Mouse (Mus musculus): ENCODE data around the gene Kdm2a. TPM values are rescaled to one million over a fixed set of nuclear protein-coding genes. Genes with fewer than 3 reads are reported as not detected.

Kdm2a gene
- total and polyA plus RNA-seq, 3 experiments: 20.3 to 55.9 TPM; not detected in 1

DNA sequence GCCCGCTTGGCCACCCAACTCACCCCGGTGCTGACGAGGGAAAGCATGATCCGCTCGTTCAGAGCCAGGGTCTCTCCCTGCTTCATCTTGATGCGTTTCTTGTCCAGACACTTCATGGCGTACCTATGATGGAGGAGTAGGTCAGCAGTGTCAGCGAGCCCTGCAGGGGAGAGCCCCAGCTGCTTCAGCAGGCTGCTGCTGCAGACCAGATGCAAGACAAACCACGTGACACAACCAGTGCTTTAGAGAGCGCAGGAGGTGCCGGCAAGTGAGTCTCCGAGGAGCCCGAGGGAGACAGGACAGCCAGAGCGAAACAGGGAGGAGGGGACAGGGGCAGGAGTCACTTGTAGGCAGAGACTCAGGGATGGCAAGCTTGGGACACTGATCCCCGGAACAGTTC lies 107.3 kb downstream of the Kdm2a start:
- Histone ChIP-seq H3K79me2 (ENCODE audit: control insufficient read depth, insufficient read depth, low read length, poor library complexity) (peaks cover 7% of the 10 kb centered on the region), H3K36me3 (ENCODE audit: control insufficient read depth in 1 of 2, insufficient read depth in 2 of 2, low read length in 2 of 2) (peaks cover 8% of the 10 kb centered on the region in 2 experiments), H3K27me3 (ENCODE audit: control insufficient read depth in 1 of 2, insufficient read depth in 2 of 2, low read length in 2 of 2) (no peaks in the 10 kb centered on the region), H3K9me3 (replicated peaks; ENCODE audit: insufficient read depth, low read length) (no peaks in the 10 kb centered on the region), H3K4me1 (ENCODE audit: control insufficient read depth in 1 of 2, insufficient read depth in 2 of 2, low read length in 2 of 2) (peaks cover 8 to 14% of the 10 kb centered on the region in 2 experiments), H3K9ac (ENCODE audit: control insufficient read depth, low read depth, low read length, poor library complexity, severe bottlenecking) (no peak overlapping the region), H3K4me3 (ENCODE audit: control insufficient read depth in 1 of 2, insufficient read depth in 1 of 2, low read depth in 2 of 2, low read length in 2 of 2) (no peak overlapping the region), H3K27ac (ENCODE audit: control insufficient read depth, low read depth, low read length) (no peak overlapping the region)
- TF ChIP-seq SMC3 (IDR thresholded peaks at IDR 0.05; ENCODE audit: low read depth, low read length) (no peak), MAFK (IDR thresholded peaks at IDR 0.05; ENCODE audit: borderline replicate concordance, low read depth, low read length) (no peak), ZNF384 (IDR thresholded peaks at IDR 0.05; ENCODE audit: low read depth, low read length) (no peak), MXI1 (IDR thresholded peaks at IDR 0.05; ENCODE audit: low read depth, low read length) (no peak), RCOR1 (IDR thresholded peaks at IDR 0.05; ENCODE audit: low read depth, low read length) (no peak), CTCF (IDR thresholded peaks at IDR 0.05 in 2 of 3, conservative IDR thresholded peaks at IDR 0.05 in 1 of 3; ENCODE audit: control insufficient read depth in 1 of 3, insufficient read depth in 1 of 3, low read depth in 2 of 3, low read length in 3 of 3, poor library complexity in 1 of 3, severe bottlenecking in 1 of 3) (no peak), NRF1 (IDR thresholded peaks at IDR 0.05; ENCODE audit: insufficient read depth, low read depth, low read length, poor library complexity, severe bottlenecking) (no peak), SIN3A (IDR thresholded peaks at IDR 0.05; ENCODE audit: low read length) (no peak), MAZ (IDR thresholded peaks at IDR 0.05; ENCODE audit: low read depth, low read length) (no peak), TAL1 (IDR thresholded peaks at IDR 0.05; ENCODE audit: low read length) (no peak), RAD21 (IDR thresholded peaks at IDR 0.05; ENCODE audit: low read depth, low read length) (no peak)
- DNase-seq (ENCODE audit: low read depth, low spot score): no peak

DNA sequence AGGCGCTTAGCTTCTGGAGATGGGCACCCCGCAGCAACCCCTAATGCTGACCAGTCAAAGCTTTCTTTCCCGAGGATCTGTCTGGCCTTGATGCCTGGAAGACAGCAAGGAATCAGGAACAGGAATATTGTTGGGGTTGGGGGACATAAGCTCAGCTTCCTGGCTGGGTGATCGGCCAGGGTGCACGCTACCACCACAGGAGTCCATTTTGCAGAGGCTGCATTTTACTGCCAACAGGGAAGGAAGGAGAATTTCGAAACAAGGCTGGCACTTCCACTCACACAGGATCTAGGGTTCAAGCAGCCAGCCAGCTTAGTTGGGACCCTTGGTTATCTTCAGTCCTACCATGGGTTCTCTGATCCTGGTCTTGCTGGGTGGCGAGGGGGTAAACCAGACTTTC lies 114.4 kb downstream of the Kdm2a start:
- H3K36me3 ChIP-seq (ENCODE audit: control insufficient read depth in 1 of 2, insufficient read depth in 2 of 2, low read length in 2 of 2): peaks cover 0 to 3% of the 10 kb centered on the region in 2 experiments; a peak in 2 of 4 replicates
- no peak for DNase-seq (ENCODE audit: low read depth, low spot score)

More for the DNA sequence above, 114.4 kb downstream of the Kdm2a start:
- Histone ChIP-seq H3K4me3 (ENCODE audit: control insufficient read depth in 1 of 2, insufficient read depth in 1 of 2, low read depth in 2 of 2, low read length in 2 of 2) (peak overlapping the region in 1 of 2 experiments; percentile 19; a peak in 1 of 4 replicates), H3K27me3 (ENCODE audit: control insufficient read depth in 1 of 2, insufficient read depth in 2 of 2, low read length in 2 of 2) (no peaks in the 10 kb centered on the region), H3K79me2 (ENCODE audit: control insufficient read depth, insufficient read depth, low read length, poor library complexity) (no peaks in the 10 kb centered on the region), H3K9ac (ENCODE audit: control insufficient read depth, low read depth, low read length, poor library complexity, severe bottlenecking) (no peak overlapping the region), H3K9me3 (replicated peaks; ENCODE audit: insufficient read depth, low read length) (no peaks in the 10 kb centered on the region), H3K27ac (ENCODE audit: control insufficient read depth, low read depth, low read length) (no peak overlapping the region), H3K4me1 (ENCODE audit: control insufficient read depth in 1 of 2, insufficient read depth in 2 of 2, low read length in 2 of 2) (peaks cover 0 to 4% of the 10 kb centered on the region in 2 experiments; a peak in 2 of 4 replicates)
- no peak for TF ChIP-seq MEF2A (IDR thresholded peaks at IDR 0.05; ENCODE audit: extremely low read depth, insufficient replicate concordance, low read depth, low read length, poor library complexity, severe bottlenecking)
- TF ChIP-seq USF2 (IDR thresholded peaks at IDR 0.05; ENCODE audit: borderline replicate concordance in 1 of 2, insufficient read depth in 1 of 2, low read depth in 1 of 2, low read length in 2 of 2): no peak
- TF ChIP-seq NRF1 (IDR thresholded peaks at IDR 0.05; ENCODE audit: insufficient read depth, low read depth, low read length, poor library complexity, severe bottlenecking): no peak
- TF ChIP-seq ELF1 (IDR thresholded peaks at IDR 0.05; ENCODE audit: low read depth, low read length): no peak
- no peak for TF ChIP-seq SMC3 (IDR thresholded peaks at IDR 0.05; ENCODE audit: low read depth, low read length)
- no peak for TF ChIP-seq HCFC1 (IDR thresholded peaks at IDR 0.05; ENCODE audit: low read depth, low read length)
- TF ChIP-seq EP300 (IDR thresholded peaks at IDR 0.05; ENCODE audit: low read depth in 1 of 2, low read length in 2 of 2): no peak
- TF ChIP-seq GATA1 (IDR thresholded peaks at IDR 0.05; ENCODE audit: low read depth, low read length): no peak
- no peak for TF ChIP-seq UBTF (IDR thresholded peaks at IDR 0.05; ENCODE audit: borderline replicate concordance, insufficient read depth, low read depth, low read length)
- no peak; the same call in none of the 2 replicates for TF ChIP-seq POLR2AphosphoS2 (IDR thresholded peaks at IDR 0.05; ENCODE audit: low read length)
- no peak for TF ChIP-seq RCOR1 (IDR thresholded peaks at IDR 0.05; ENCODE audit: low read depth, low read length)
- no peak for TF ChIP-seq RAD21 (IDR thresholded peaks at IDR 0.05; ENCODE audit: low read depth, low read length)
- no peak for TF ChIP-seq BHLHE40 (IDR thresholded peaks at IDR 0.05; ENCODE audit: borderline replicate concordance, low read depth, low read length)
- TF ChIP-seq E2F4 (IDR thresholded peaks at IDR 0.05; ENCODE audit: borderline replicate concordance, low read depth, low read length): no peak

Data from MEL (cell line).